Mouse (Mus musculus) spleen, postnatal 10 days (tissue): Measurements from ENCODE around the gene Olfr1466.

Experiments
- DNase-seq, 2 experiments: peaks; one replicate each; pipeline ENCODE4 v3.0.0; 2021 to 2022; ENCODE audit warnings: low spot score in 2 of 2

The Olfr1466 gene

DNA sequence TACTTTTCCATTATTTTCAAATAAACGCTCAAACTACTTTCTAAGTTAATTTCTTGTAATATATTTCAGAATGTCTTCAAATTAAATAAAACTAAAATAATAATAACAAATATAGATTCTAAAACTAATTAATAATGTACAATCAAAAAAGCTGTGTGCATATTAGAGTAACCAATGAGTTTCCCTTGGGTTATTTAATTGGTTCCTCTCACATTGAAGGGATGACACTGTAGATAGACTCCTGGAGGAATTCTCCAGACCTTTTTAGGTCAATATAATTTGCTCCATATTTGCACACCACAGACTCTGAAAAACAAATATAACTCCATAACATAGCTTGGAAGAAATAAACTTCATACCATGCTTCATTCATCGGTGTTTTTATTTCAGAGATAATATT is at the start of gene Olfr1466:
Gene Olfr1466, plus strand, starts transcription at position 301 of the 400 bp plus-strand sequence.
- no peak for DNase-seq

DNA sequence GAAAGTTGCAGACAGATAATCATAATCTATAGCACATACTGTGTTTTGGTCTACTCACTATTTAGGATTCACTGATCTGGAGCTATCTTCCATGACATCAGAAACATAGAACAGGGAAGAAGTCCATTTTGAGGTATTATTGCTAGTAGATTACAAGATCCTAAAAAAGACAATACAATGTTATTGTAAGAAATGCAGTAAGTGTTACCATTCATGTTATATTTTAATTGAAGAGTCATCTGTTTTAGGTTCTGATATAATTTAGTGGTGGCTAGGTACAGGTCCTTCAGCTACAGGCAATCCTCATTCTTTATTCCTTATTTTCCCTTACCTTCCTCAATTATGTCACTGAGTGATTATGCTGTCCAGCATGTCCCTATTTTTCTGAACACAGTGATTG is 23.2 kb upstream of the Olfr1466 start, which contains the start of gene Olfr1465:
Gene Olfr1465, minus strand, starts transcription at position 101 of the 400 bp plus-strand sequence.
- no peak for DNase-seq

DNA sequence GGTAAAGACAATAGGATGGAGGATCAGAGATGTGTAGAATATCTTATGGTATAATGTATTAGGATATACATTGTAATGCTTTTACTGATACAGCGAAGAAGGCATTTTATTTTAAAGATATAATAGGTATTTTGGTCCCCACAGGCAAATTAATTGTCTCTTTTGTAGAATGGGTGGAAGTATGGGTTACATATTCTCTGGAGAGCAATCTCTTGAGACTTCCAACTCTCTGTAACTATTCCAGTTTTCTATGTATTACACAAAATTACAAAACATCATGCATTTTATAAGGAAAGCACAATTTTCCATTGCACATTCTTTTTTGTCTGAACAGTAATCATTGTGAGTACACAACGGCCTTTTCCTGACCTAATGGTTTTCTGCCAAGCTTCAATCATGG is 23.3 kb downstream of the Olfr1466 start, which contains the start of gene Olfr1467:
Gene Olfr1467, plus strand, starts transcription at position 301 of the 400 bp plus-strand sequence.
- no peak for DNase-seq
